ENCODE assay signal across 21 mouse cellular contexts in the genomic region with DNA sequence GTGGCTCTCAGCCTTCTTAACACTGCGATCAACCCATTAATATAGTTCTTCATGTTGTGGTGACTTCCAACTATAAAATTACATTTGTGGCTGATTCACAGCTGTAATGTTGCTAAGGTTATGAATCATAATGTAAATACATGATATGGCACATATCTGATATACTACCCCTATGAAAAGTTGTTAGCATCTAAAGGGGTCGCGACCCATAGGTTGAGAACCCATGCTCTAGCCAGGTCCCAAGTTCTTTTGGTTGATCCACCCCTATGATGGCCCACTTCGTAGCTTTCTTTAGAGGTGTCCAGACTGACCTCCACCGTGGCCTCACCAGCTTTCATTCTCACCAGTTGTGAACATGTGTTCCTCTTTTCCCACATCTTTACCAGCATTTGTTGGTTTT. TPM values are rescaled to one million over a fixed set of nuclear protein-coding genes. Genes with fewer than 3 reads are reported as not detected.
"Had no signal": no experiment of that assay in that cellular context is flagged by ENCODE, and none has a peak within 500 bp of the region (broad histone marks: within the 10 kb centered on the region; RNA-seq: fewer than 3 reads in every experiment).

No protein-coding gene starts in this region.

- H3K9ac ChIP-seq: neural tube, embryonic 13.5 days; neural tube, embryonic 15.5 days; stomach, embryonic 15.5 days had no signal

- H3K9me3 ChIP-seq: neural tube, embryonic 13.5 days; neural tube, embryonic 15.5 days; stomach, embryonic 15.5 days had no signal

- H3K27me3 ChIP-seq: neural tube, embryonic 13.5 days; stomach, embryonic 15.5 days had no signal

- H3K4me2 ChIP-seq: neural tube, embryonic 13.5 days; neural tube, embryonic 15.5 days; stomach, embryonic 15.5 days had no signal

- H3K27ac ChIP-seq: neural tube, embryonic 13.5 days; neural tube, embryonic 15.5 days; stomach, embryonic 15.5 days; stomach, postnatal 0 days had no signal

- H3K4me3 ChIP-seq: neural tube, embryonic 13.5 days; neural tube, embryonic 15.5 days; stomach, embryonic 15.5 days had no signal

- H3K4me1 ChIP-seq: neural tube, embryonic 15.5 days; stomach, embryonic 15.5 days had no signal

- H3K36me3 ChIP-seq: neural tube, embryonic 13.5 days; neural tube, embryonic 15.5 days; stomach, embryonic 15.5 days had no signal

- DNase-seq: retina, postnatal 1 day; right cerebral cortex, adult 18-20 months; right cerebral cortex, postnatal 14 days; right cerebral cortex, postnatal 25 days; right cerebral cortex, postnatal 4 days; spleen, adult 18-20 months; thymus, adult 18-20 months; thymus, adult 2 months; thymus, postnatal 14 days; thymus, postnatal 25 days; thymus, postnatal 36 days; thymus, postnatal 4 days had no signal

RNA-seq across cellular contexts. Expression of a gene that starts 18.0 kb away (rescaled TPM):
- total RNA-seq: neutrophil, adult 5-6 weeks had no signal
- polyA plus RNA-seq: small intestine, adult 2 months; spleen, adult 2 months; testis, adult 2 months; thymus, postnatal 0 days had no signal
